20 mouse cellular contexts compared by ENCODE assay signal in the genomic region with DNA sequence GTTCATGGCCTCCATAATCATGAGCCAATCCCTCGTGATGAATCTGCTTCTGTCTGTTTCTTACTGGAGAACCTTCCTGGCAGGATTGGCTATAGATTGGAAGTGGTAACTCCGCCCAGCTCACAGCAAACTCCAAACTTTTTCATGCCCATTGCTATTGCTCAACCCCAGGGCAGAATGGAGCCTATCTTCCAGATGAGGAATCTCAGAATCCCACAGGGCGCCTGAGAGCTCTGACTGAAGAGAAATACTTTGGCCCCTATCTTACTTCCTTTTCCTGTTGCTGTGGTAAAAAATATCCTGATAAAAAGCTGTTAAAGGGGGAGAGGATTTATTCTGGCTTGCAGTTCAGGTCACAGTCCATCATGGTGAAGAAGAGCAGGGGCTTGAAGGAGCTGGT. TPM values are rescaled to one million over a fixed set of nuclear protein-coding genes. Genes with fewer than 3 reads are reported as not detected.
DNase-seq lines count a peak whose midpoint lies in the region; TF ChIP-seq lines count a peak whose summit lies in the region.
"Had no signal": no experiment of that assay in that cellular context is flagged by ENCODE, and none has a peak within 500 bp of the region (broad histone marks: within the 10 kb centered on the region; RNA-seq: fewer than 3 reads in every experiment).

No protein-coding gene starts in this region.

- H3K27me3 ChIP-seq in kidney, adult 2 months (replicated peaks; ENCODE audit: control insufficient read depth, insufficient read depth, low read length), result no peaks in the 10 kb centered on the region
- H3K27me3 ChIP-seq in MEL (ENCODE audit: control insufficient read depth in 1 of 2, insufficient read depth in 2 of 2, low read length in 2 of 2), result no peaks in the 10 kb centered on the region; a peak in 1 of 4 replicates
- H3K27me3 ChIP-seq: midbrain, embryonic 13.5 days; Patski had no signal

- H3K36me3 ChIP-seq in kidney, adult 2 months (ENCODE audit: control insufficient read depth, insufficient read depth, low read length), result no peaks in the 10 kb centered on the region
- peaks cover 0 to 16% of the 10 kb centered on the region in 2 experiments; a peak in 2 of 4 replicates for H3K36me3 ChIP-seq in MEL (ENCODE audit: control insufficient read depth in 1 of 2, insufficient read depth in 2 of 2, low read length in 2 of 2)
- H3K36me3 ChIP-seq: midbrain, embryonic 13.5 days had no signal

- H3K79me2 ChIP-seq in MEL (ENCODE audit: control insufficient read depth, insufficient read depth, low read length, poor library complexity), result no peaks in the 10 kb centered on the region; the same call in 1 of the 2 replicates

- WGBS in kidney, adult 2 months, result 74% methylated on average over 3 of the region's 3 CpGs

- peak; percentile 38 to 39 for DNase-seq in heart, adult 9 months (ENCODE audit: low spot score in 2 of 2)
- DNase-seq in heart, postnatal 36 days, result no peak
- peak; percentile 21 for DNase-seq in kidney, adult 2 months
- DNase-seq in kidney, adult 11 months, result no peak
- no peak for DNase-seq in MEL (ENCODE audit: low read depth, low spot score)
- peak; percentile 68 for DNase-seq in NIH3T3 (ENCODE audit: low read depth)
- DNase-seq in MN1 (ENCODE audit: low spot score), result no peak
- DNase-seq: adrenal gland, postnatal 10 days; B cell, adult 2 months; cerebellum, adult 11-12 months; cerebellum, postnatal 14 days; kidney, adult 8-10 months; kidney, postnatal 4 days; liver, postnatal 0 days; lung, postnatal 36 days; thymus, postnatal 4 days had no signal

- H3K9ac ChIP-seq in MEL (ENCODE audit: control insufficient read depth, low read depth, low read length, poor library complexity, severe bottlenecking), result no peak overlapping the region
- H3K9ac ChIP-seq: liver, postnatal 0 days; midbrain, embryonic 13.5 days had no signal

- intact Hi-C loops in heart, postnatal 36 days (cut with DNase I), result no loop called here

- TF ChIP-seq POLR2A in kidney, adult 2 months (IDR thresholded peaks at IDR 0.05; ENCODE audit: low read depth, low read length), result no peak
- no peak for TF ChIP-seq POLR2A in MEL (IDR thresholded peaks at IDR 0.05; ENCODE audit: control insufficient read depth in 1 of 2, insufficient read depth in 1 of 2, low read depth in 1 of 2, low read length in 2 of 2, poor library complexity in 1 of 2)

- TF ChIP-seq CTCF in kidney, adult 2 months (conservative IDR thresholded peaks at IDR 0.05; ENCODE audit: insufficient read depth, insufficient read length, low read depth, low read length), result no peak
- TF ChIP-seq CTCF in MEL (IDR thresholded peaks at IDR 0.05 in 2 of 3, conservative IDR thresholded peaks at IDR 0.05 in 1 of 3; ENCODE audit: control insufficient read depth in 1 of 3, insufficient read depth in 1 of 3, low read depth in 2 of 3, low read length in 3 of 3, poor library complexity in 1 of 3, severe bottlenecking in 1 of 3), result no peak

- no peak for TF ChIP-seq EP300 in MEL (IDR thresholded peaks at IDR 0.05; ENCODE audit: low read depth in 1 of 2, low read length in 2 of 2)

- no peak for TF ChIP-seq RAD21 in MEL (IDR thresholded peaks at IDR 0.05; ENCODE audit: low read depth, low read length)

- no peak overlapping the region for H3K4me3 ChIP-seq in kidney, adult 2 months (ENCODE audit: insufficient read depth, low read depth, low read length)
- H3K4me3 ChIP-seq in MEL (ENCODE audit: control insufficient read depth in 1 of 2, insufficient read depth in 1 of 2, low read depth in 2 of 2, low read length in 2 of 2), result no peak overlapping the region
- H3K4me3 ChIP-seq: erythroblast, embryonic 14.5 days; midbrain, embryonic 13.5 days had no signal

- no peaks in the 10 kb centered on the region for H3K4me1 ChIP-seq in kidney, adult 2 months (ENCODE audit: control insufficient read depth, insufficient read depth, low read length)
- peaks cover 0 to 25% of the 10 kb centered on the region in 2 experiments; a peak in 3 of 4 replicates for H3K4me1 ChIP-seq in MEL (ENCODE audit: control insufficient read depth in 1 of 2, insufficient read depth in 2 of 2, low read length in 2 of 2)
- H3K4me1 ChIP-seq: midbrain, embryonic 13.5 days had no signal

- no peak overlapping the region for H3K27ac ChIP-seq in kidney, adult 2 months (ENCODE audit: insufficient read depth, low read depth, low read length)
- H3K27ac ChIP-seq in MEL (ENCODE audit: control insufficient read depth, low read depth, low read length), result no peak overlapping the region
- H3K27ac ChIP-seq: kidney, postnatal 0 days; midbrain, embryonic 13.5 days had no signal

- no peaks in the 10 kb centered on the region for H3K9me3 ChIP-seq in MEL (replicated peaks; ENCODE audit: insufficient read depth, low read length)
- H3K9me3 ChIP-seq: midbrain, embryonic 13.5 days had no signal

TF ChIP-seq in MEL, 35 proteins besides CTCF, POLR2A, EP300 and RAD21:
- peak; percentile 92 for TF ChIP-seq RCOR1 (IDR thresholded peaks at IDR 0.05; ENCODE audit: low read depth, low read length)
- peak; percentile 57 for TF ChIP-seq GATA1 (IDR thresholded peaks at IDR 0.05; ENCODE audit: low read depth, low read length)
- TF ChIP-seq MAFK (IDR thresholded peaks at IDR 0.05; ENCODE audit: borderline replicate concordance, low read depth, low read length), result no peak
- TF ChIP-seq JUND (IDR thresholded peaks at IDR 0.05; ENCODE audit: low read depth, low read length), result no peak
- no peak for TF ChIP-seq KAT2A (conservative IDR thresholded peaks at IDR 0.05; ENCODE audit: low read depth, low read length)
- TF ChIP-seq GABPA (IDR thresholded peaks at IDR 0.05; ENCODE audit: low read depth, low read length), result no peak
- no peak for TF ChIP-seq CHD1 (IDR thresholded peaks at IDR 0.05; ENCODE audit: low read depth, low read length)
- no peak for TF ChIP-seq MYC (IDR thresholded peaks at IDR 0.05; ENCODE audit: low read depth, low read length)
- no peak for TF ChIP-seq MAX (IDR thresholded peaks at IDR 0.05; ENCODE audit: low read length)
- no peak for TF ChIP-seq UBTF (IDR thresholded peaks at IDR 0.05; ENCODE audit: borderline replicate concordance, insufficient read depth, low read depth, low read length)

RNA-seq across cellular contexts. Expression of a gene that starts 48.2 kb away (rescaled TPM):
- total RNA-seq in heart, postnatal 36 days (2021), result 10 to 100 TPM; 25.6 to 29.4 TPM
- polyA plus RNA-seq in kidney, adult 2 months (2012; rRNA removed), result 11.5 and 11.7 TPM in 2 replicates
- 6.0 and 6.4 TPM in 2 replicates for total RNA-seq in MEL (2012; rRNA removed)
- 1 to 10 TPM in 1 of 2 experiments, not detected in 1; 9.7 TPM for polyA plus RNA-seq in MEL (2012; ENCODE audit: insufficient read depth in 1 of 2, insufficient read length in 2 of 2, low read depth in 1 of 2, low replicate concordance in 2 of 2, missing spikeins in 1 of 2)

Comparison
In these comparisons a context has a peak if more than half of its experiments do, and no peak if none do; other contexts are left out.
1. DNase-seq: peak in heart, adult 9 months (2 of 2), kidney, adult 2 months (single experiment) and NIH3T3 (single experiment); none in heart, postnatal 36 days (0 of 2), kidney, adult 11 months (single experiment), MEL (single experiment) and MN1 (single experiment).